Mouse (Mus musculus): ENCODE data around the gene P2rx4.

DNA sequence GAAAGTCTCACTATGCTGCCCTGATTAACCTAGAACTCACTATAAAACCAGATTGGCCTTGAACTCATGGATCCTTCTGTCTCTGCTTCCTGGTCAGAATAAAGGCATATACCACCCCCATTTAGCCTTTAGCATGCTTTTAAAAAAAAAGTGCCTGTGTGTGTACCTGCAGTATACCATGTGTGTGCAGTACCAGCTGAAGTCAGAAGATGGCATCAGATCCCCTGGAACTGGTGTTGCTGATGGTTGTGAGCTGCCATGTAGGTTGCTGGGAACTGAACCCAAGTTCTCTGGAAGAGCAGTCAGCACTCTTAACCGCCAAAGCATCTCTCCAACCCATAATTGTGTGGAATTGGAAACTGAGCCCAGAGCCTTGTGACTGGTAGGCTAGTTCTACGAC is 9.4 kb downstream of the P2rx4 start:
- TF ChIP-seq CTCF (IDR thresholded peaks at IDR 0.05; ENCODE audit: insufficient read depth, low read length) (no peak), POLR2A (IDR thresholded peaks at IDR 0.05; ENCODE audit: borderline replicate concordance, extremely low read depth, low read depth, low read length) (no peak)
